Mouse (Mus musculus) layer of hippocampus, adult 2 months (tissue): ENCODE data around the gene Rpl38. TPM values are rescaled to one million over a fixed set of nuclear protein-coding genes. Genes with fewer than 3 reads are reported as not detected.

Source experiments
- DNase-seq, 2 experiments: peaks; one replicate each; pipeline ENCODE4 v3.0.0; 2022; ENCODE audit warnings: low spot score in 2 of 2
- H3K27ac ChIP-seq: fragments of 200-600 bp; 2 replicates; pipeline ENCODE4 v1.8.1; 2022
- H3K4me3 ChIP-seq: fragments of 200-600 bp; 2 replicates; pipeline ENCODE4 v1.8.1; 2022; ENCODE audit warnings: mild to moderate bottlenecking
- CTCF ChIP-seq: fragments of 200-600 bp; conservative IDR thresholded peaks from 2 replicates; pipeline ENCODE4 v1.8.1; 2022; ENCODE audit warnings: antibody characterized with exemption, mild to moderate bottlenecking, moderate library complexity
- total RNA-seq, 2 experiments: library from RNA; stranded (reverse); gene quantifications; 2 replicates each; pipeline ENCODE4 v1.2.3; 2021

The Rpl38 gene
- total RNA-seq, 2 experiments from 2014 or later: 905 to 943 TPM

DNA sequence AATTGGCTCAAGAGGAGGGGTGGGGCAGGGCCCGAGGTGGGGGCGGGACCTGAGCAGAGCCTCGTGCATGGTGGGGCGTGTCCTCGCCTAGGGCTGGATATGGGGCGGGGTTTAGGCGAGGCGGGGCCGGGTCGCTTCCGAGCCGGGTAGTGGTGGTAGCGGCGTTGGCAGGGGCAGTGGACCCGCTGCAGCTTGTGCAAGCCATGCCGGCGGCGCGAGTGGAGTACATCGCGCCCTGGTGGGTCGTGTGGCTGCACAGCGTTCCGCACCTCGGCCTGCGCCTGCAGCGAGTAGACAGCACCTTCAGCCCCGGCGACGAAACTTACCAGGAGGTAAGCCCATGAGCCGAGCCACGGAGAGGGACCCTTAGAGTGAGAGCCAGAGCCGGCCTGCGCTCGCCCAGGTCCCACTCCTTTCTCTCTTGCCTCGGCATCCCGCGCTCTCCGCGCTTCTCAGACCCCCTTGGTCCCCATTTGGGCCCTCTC lies 7.1 kb downstream of the Rpl38 start, which contains the start of gene Ttyh2:
Gene Ttyh2, plus strand, starts transcription at position 91 of the 485 bp plus-strand sequence.
- TF ChIP-seq CTCF: peak; percentile 17; the same call in 1 of the 2 replicates
- peak within 1 kb of the TSS; percentile 74 for H3K4me3 ChIP-seq
- H3K27ac ChIP-seq: peak within 1 kb of the TSS; percentile 88
- peak; percentile 61 to 65 for DNase-seq

GRCm38 (mm10) chr11:114675826-114676401 lies 7.6 kb downstream of the Rpl38 start:
- H3K4me3 ChIP-seq: peak overlapping the region; percentile 74
- peak overlapping the region; percentile 88 for H3K27ac ChIP-seq
- DNase-seq: no peak
- no peak for TF ChIP-seq CTCF

GRCm38 (mm10) chr11:114676431-114676830 lies 8.1 kb downstream of the Rpl38 start:
- Histone ChIP-seq H3K27ac (peak overlapping the region; percentile 88), H3K4me3 (peak overlapping the region; percentile 74)
- no peak for TF ChIP-seq CTCF
- DNase-seq: no peak

- no peak for TF ChIP-seq CTCF
- peak overlapping the region; percentile 88 for H3K27ac ChIP-seq
- DNase-seq: no peak
- peak overlapping the region; percentile 74 for H3K4me3 ChIP-seq
Observed at GRCm38 (mm10) chr11:114676896-114677530, 8.7 kb downstream of the Rpl38 start.

- TF ChIP-seq CTCF: no peak
- Histone ChIP-seq H3K4me3 (no peak overlapping the region), H3K27ac (peak overlapping the region; percentile 6; the same call in 1 of the 2 replicates)
- DNase-seq: no peak
Observed at GRCm38 (mm10) chr11:114679582-114679981, 11.3 kb downstream of the Rpl38 start.

DNA sequence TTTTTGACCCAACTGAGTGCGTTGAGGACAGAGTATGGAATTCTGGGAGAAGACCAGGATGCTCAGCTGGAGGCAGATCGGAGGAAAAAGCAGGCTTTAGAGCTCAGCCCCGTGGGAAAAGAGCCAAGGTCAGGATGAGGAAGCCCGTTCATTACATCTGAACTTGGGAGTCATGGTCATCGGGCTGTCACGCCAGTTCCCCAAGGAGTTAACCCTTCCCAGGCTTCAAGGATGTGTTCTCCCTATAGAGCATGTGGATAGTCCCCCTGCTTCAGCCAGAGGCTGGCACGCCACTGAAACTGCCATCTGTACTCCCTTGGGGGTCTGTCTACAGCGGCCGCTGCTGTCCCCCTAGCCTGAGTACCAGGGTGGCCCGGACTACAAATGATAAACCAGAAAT lies 12.0 kb downstream of the Rpl38 start:
- H3K4me3 ChIP-seq: no peak overlapping the region
- no peak for DNase-seq
- TF ChIP-seq CTCF: no peak
- H3K27ac ChIP-seq: peak overlapping the region; percentile 6; the same call in 1 of the 2 replicates

DNA sequence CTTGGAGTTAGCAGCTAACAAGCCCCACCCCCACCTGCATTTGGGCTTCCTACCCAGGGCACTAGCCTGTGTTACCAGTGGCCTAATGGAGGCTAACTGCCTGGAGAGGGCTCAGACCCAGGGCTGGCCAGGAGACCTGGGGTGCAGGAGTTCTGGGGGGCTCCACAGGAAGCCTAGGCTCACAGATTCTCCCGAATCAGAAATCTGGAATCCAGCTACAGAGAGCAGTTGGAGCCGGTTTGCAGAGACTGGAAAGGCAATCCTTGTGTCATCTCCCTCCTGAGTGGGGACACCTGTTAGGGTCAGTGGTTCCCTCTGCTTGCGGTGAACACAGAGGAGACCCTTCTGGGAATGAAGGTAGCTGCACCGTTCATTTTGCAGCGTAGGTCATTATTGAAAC lies 12.7 kb downstream of the Rpl38 start:
- Histone ChIP-seq H3K27ac (no peak overlapping the region), H3K4me3 (no peak overlapping the region)
- no peak for DNase-seq
- no peak for TF ChIP-seq CTCF

- H3K27ac ChIP-seq: no peak overlapping the region
- DNase-seq: no peak
- H3K4me3 ChIP-seq: no peak overlapping the region
Observed at GRCm38 (mm10) chr11:114682321-114682900, 14.1 kb downstream of the Rpl38 start.

GRCm38 (mm10) chr11:114683029-114683721 lies 14.9 kb downstream of the Rpl38 start:
- no peak overlapping the region for H3K27ac ChIP-seq
- TF ChIP-seq CTCF: no peak
- no peak overlapping the region for H3K4me3 ChIP-seq
- no peak for DNase-seq

More at GRCm38 (mm10) chr11:114682321-114682900, 14.1 kb downstream of the Rpl38 start:
- no peak for TF ChIP-seq CTCF

GRCm38 (mm10) chr11:114683722-114684621 lies 15.6 kb downstream of the Rpl38 start:
- H3K27ac ChIP-seq: no peak overlapping the region
- no peak overlapping the region for H3K4me3 ChIP-seq
- no peak for DNase-seq
- no peak for TF ChIP-seq CTCF

DNA sequence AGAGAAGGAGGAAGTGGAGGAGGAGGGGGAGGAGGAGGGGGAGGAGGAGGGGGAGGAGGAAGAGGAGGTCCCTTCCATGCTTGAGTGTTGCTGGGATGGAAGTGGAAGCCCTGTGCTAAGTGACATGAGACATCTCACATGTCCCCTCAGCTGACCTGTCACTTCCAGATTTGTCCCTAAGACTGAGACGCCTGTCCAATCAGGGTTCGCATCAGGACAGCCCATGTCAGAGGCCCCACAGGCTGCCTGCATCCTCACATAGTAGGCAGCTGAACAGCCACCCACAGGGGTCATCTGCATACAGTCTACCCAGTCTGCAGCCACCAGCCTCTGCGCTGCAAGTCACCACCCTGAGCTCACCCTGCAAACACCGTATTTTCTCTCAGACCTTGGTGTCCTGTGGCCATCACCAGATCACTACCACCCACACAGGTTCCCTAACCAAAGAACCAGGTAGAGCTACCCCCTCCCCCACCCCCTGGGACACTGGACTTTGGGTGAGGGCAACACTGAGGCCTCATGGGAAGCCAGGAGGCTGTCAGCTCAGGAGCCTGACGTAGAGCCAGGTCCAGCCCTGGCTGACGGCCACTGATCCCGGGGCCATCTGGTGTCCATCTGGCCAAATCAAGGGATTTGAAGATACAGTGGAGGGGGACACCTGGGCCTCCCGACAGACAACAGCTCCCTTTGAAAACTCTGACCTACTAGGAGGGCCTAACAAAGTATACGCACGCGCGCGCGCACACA lies 16.5 kb downstream of the Rpl38 start:
- TF ChIP-seq CTCF: no peak
- no peak overlapping the region for H3K27ac ChIP-seq
- DNase-seq: no peak

More for the DNA sequence above, 16.5 kb downstream of the Rpl38 start:
- no peak overlapping the region for H3K4me3 ChIP-seq
